Mouse (Mus musculus) adrenal gland, adult 18-20 months (tissue): Measurements from ENCODE around the gene Necab3. TPM values are rescaled to one million over a fixed set of nuclear protein-coding genes. Genes with fewer than 3 reads are reported as not detected.

Source experiments
- total RNA-seq, 2 experiments: library from RNA; stranded (reverse); gene quantifications; 1 replicate in 1 of 2; 2 replicates in 1 of 2; pipeline ENCODE4 v1.2.3; 2021

The Necab3 gene
- total RNA-seq, 2 experiments from 2014 or later, result 0.86 to 1.6 TPM

Other genes starting within 250 kb of the Necab3 start
- gene Cdk5rap1, start 185.9 kb downstream of the Necab3 start, total RNA-seq, result 10 to 100 TPM in 1 of 2 experiments, 1 to 10 TPM in 1; 9.3 to 13.6 TPM
- 10 to 100 TPM; 23.8 to 29.3 TPM for gene Snta1, start 150.8 kb downstream of the Necab3 start, total RNA-seq
- 10 to 100 TPM; 28.7 to 36.9 TPM for gene Cbfa2t2, start 122.4 kb downstream of the Necab3 start, total RNA-seq
- under 1 TPM in 1 of 2 experiments, not detected in 1; 0.46 TPM for gene 1700003F12Rik, start 11.8 kb downstream of the Necab3 start, total RNA-seq
- under 1 TPM in 1 of 2 experiments, not detected in 1; 0.19 TPM for gene Actl10, start 7.1 kb downstream of the Necab3 start, total RNA-seq
- gene E2f1, start 11.0 kb upstream of the Necab3 start, total RNA-seq, result 1 to 10 TPM; 7.5 to 8.9 TPM
- gene Pxmp4, start 44.8 kb upstream of the Necab3 start, total RNA-seq, result 10 to 100 TPM; 30.1 to 33.9 TPM
- gene Zfp341, start 54.4 kb upstream of the Necab3 start, total RNA-seq, result 1 to 10 TPM; 3.8 TPM
- gene 4930519P11Rik, start 54.5 kb upstream of the Necab3 start, total RNA-seq, result not detected
- gene Chmp4b, start 92.8 kb upstream of the Necab3 start, total RNA-seq, result 100 to 1,000 TPM; 206 to 285 TPM
- gene Gm14214, start 211.1 kb upstream of the Necab3 start, total RNA-seq, result not detected
- gene Raly, start 232.2 kb upstream of the Necab3 start, total RNA-seq, result 100 to 1,000 TPM; 190 to 194 TPM
- gene a, start 232.5 kb upstream of the Necab3 start, total RNA-seq, result not detected